Mouse (Mus musculus): ENCODE results near the gene Eogt. TPM values are rescaled to one million over a fixed set of nuclear protein-coding genes. Genes with fewer than 3 reads are reported as not detected.

Eogt gene
- polyA plus RNA-seq (2017; shearing (Covaris generic)), result 10 to 100 TPM in 1 of 2 experiments, 1 to 10 TPM in 1; 8.1 to 13.9 TPM

- peak; percentile 82 for ATAC-seq
These were observed at the start of gene Eogt for GRCm38 (mm10) chr6:97148383-97149251. Gene Eogt, minus strand, starts transcription at chr6:97149182.

GRCm38 (mm10) chr6:97179367-97179828, 30.4 kb upstream of the Eogt start:
- ATAC-seq, result peak; percentile 41

GRCm38 (mm10) chr6:97178491-97179366, 29.7 kb upstream of the Eogt start, which contains the start of gene Tmf1:
Gene Tmf1, minus strand, starts transcription at chr6:97179122.
- ATAC-seq, result peak; percentile 94

GRCm38 (mm10) chr6:97175716-97176115, 26.7 kb upstream of the Eogt start:
- ATAC-seq, result no peak

- ATAC-seq, result no peak
These were observed 1.2 kb upstream of the Eogt start for GRCm38 (mm10) chr6:97150156-97150555.

GRCm38 (mm10) chr6:97149721-97150120, 739 bp upstream of the Eogt start:
- ATAC-seq, result no peak

- no peak for ATAC-seq
These were observed 1.1 kb downstream of the Eogt start for GRCm38 (mm10) chr6:97147755-97148382.

GRCm38 (mm10) chr6:97145156-97145555, 3.8 kb downstream of the Eogt start:
- ATAC-seq, result no peak

- no peak for ATAC-seq
These were observed 4.6 kb downstream of the Eogt start for GRCm38 (mm10) chr6:97144359-97144758.

- no peak for ATAC-seq
These were observed 6.4 kb downstream of the Eogt start for GRCm38 (mm10) chr6:97142611-97143010.

GRCm38 (mm10) chr6:97141811-97142210, 7.2 kb downstream of the Eogt start:
- ATAC-seq, result no peak

- ATAC-seq, result no peak
These were observed 16.2 kb downstream of the Eogt start for GRCm38 (mm10) chr6:97132707-97133303.

GRCm38 (mm10) chr6:97131808-97132207, 17.2 kb downstream of the Eogt start:
- no peak for ATAC-seq

GRCm38 (mm10) chr6:97130979-97131378, 18.0 kb downstream of the Eogt start:
- no peak for ATAC-seq

GRCm38 (mm10) chr6:97124336-97125010, 24.5 kb downstream of the Eogt start:
- no peak for ATAC-seq

GRCm38 (mm10) chr6:97120922-97121321, 28.1 kb downstream of the Eogt start:
- ATAC-seq, result no peak

- no peak for ATAC-seq
These were observed 30.7 kb downstream of the Eogt start for GRCm38 (mm10) chr6:97118327-97118726.

GRCm38 (mm10) chr6:97116896-97117295, 32.1 kb downstream of the Eogt start:
- no peak for ATAC-seq

- ATAC-seq, result no peak
These were observed 34.2 kb downstream of the Eogt start for GRCm38 (mm10) chr6:97114821-97115220.

- no peak for ATAC-seq
These were observed 36.8 kb downstream of the Eogt start for GRCm38 (mm10) chr6:97112177-97112576.

GRCm38 (mm10) chr6:97106777-97107176, 42.2 kb downstream of the Eogt start:
- peak; percentile 76 for ATAC-seq

GRCm38 (mm10) chr6:97106106-97106505, 42.9 kb downstream of the Eogt start:
- no peak for ATAC-seq

Measured in CD4-positive, CD25-positive, alpha-beta regulatory T cell, adult 4 months (primary cell).